Mouse (Mus musculus): ENCODE data around the gene Gm47995. TPM values are rescaled to one million over a fixed set of nuclear protein-coding genes. Genes with fewer than 3 reads are reported as not detected.
"Not testable (repeated sequence)": the region's sequence is repeated elsewhere in the genome, so short reads cannot be mapped to it uniquely, and the experiment has no call there.

The Gm47995 gene
- polyA plus RNA-seq, 1 experiment: not detected

DNA sequence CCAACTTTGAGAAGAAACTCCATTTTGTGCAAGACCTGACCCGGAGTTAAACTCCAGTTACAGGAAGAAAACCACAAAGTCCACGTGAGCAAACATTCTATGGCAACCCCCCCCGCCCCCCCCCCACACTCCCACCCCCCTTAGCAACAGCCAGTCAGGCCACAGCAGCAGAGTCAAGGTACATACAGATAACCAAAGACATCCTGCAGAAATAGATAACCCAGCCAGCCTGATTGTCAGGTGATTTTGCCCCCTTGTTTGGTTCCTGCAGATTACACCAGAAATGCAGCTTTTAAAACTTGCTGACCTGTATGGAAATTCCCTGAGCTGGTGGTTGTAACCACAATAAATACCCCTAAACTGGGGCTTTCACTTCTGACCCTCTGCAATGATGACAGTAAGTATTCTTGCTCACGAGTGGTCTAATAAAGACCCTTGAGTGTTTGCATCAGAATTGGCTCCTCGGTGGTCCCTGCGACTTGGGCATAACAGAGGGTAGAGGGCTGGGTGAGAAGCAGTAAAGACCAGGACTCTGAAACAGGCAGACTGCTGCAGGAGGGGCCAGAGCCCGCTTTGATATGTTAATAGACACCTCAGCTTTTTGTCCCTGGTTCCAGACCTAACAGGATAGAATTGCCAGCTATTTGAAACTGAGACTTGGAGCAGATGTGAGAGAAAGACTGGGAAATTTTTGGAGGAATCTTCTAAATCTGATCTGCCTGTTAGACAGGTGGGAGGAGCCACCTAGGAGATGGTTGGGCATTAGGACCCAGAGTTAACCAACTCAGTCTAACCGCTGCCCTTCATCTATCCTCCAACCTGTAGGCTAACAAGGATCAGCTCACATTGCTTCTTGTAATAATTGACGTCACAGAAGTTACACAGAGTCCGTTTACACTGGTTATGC is 21.0 kb upstream of the Gm47995 start:
- WGBS: 16% methylated on average over 10 of the region's 10 CpGs
- peak in 1 of 2 experiments; percentile 8 for DNase-seq
- no peaks in the 10 kb centered on the region for H3K27me3 ChIP-seq (ENCODE audit: control insufficient read depth, insufficient read depth, low read length)
- no peaks in the 10 kb centered on the region for H3K4me1 ChIP-seq (ENCODE audit: control insufficient read depth, insufficient read depth, low read length)
- peak overlapping the region; percentile 44 for H3K4me3 ChIP-seq (replicated peaks; ENCODE audit: insufficient read depth, low read depth, low read length)
- no peak overlapping the region for H3K27ac ChIP-seq (ENCODE audit: insufficient read depth, low read length)
- TF ChIP-seq POLR2A (IDR thresholded peaks at IDR 0.05; ENCODE audit: borderline replicate concordance, insufficient read depth, low read length): no peak
- TF ChIP-seq CTCF (IDR thresholded peaks at IDR 0.05; ENCODE audit: borderline replicate concordance, insufficient read depth, low read depth, low read length): no peak

DNA sequence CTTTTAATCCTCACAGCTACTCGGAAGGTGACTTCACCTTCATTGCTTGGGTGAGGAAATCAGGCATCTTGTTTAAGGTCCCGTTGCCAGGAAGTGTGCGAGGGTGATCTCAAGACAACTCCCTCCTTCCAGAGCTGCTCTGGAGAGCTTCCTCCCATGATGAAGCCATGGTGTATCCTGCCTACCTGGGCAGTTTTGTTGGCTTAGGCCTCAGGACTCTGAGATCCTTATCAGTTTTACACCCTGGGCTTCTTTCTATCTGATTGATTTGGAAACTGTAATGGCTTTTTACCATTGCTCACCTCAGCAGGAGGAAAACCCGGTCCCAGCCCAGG is 20.3 kb upstream of the Gm47995 start:
- Histone ChIP-seq H3K27ac (ENCODE audit: insufficient read depth, low read length) (no peak overlapping the region), H3K4me1 (ENCODE audit: control insufficient read depth, insufficient read depth, low read length) (no peaks in the 10 kb centered on the region), H3K27me3 (ENCODE audit: control insufficient read depth, insufficient read depth, low read length) (no peaks in the 10 kb centered on the region), H3K4me3 (replicated peaks; ENCODE audit: insufficient read depth, low read depth, low read length) (peak overlapping the region; percentile 44)
- no peak for DNase-seq
- WGBS: 13% methylated on average over 4 of the region's 4 CpGs
- TF ChIP-seq POLR2A (IDR thresholded peaks at IDR 0.05; ENCODE audit: borderline replicate concordance, insufficient read depth, low read length) (no peak), CTCF (IDR thresholded peaks at IDR 0.05; ENCODE audit: borderline replicate concordance, insufficient read depth, low read depth, low read length) (no peak)

- TF ChIP-seq POLR2A (IDR thresholded peaks at IDR 0.05; ENCODE audit: borderline replicate concordance, insufficient read depth, low read length) (no peak), CTCF (IDR thresholded peaks at IDR 0.05; ENCODE audit: borderline replicate concordance, insufficient read depth, low read depth, low read length) (no peak)
- no peak for DNase-seq
- Histone ChIP-seq H3K27me3 (ENCODE audit: control insufficient read depth, insufficient read depth, low read length) (no peaks in the 10 kb centered on the region), H3K27ac (ENCODE audit: insufficient read depth, low read length) (no peak overlapping the region), H3K4me3 (replicated peaks; ENCODE audit: insufficient read depth, low read depth, low read length) (no peak overlapping the region), H3K4me1 (ENCODE audit: control insufficient read depth, insufficient read depth, low read length) (no peaks in the 10 kb centered on the region)
- WGBS: 57% methylated on average over 2 of the region's 2 CpGs
These were observed 19.7 kb upstream of the Gm47995 start for GRCm38 (mm10) chr1:151178505-151179083.

- no peaks in the 10 kb centered on the region for H3K4me1 ChIP-seq (ENCODE audit: control insufficient read depth, insufficient read depth, low read length)
- 84% methylated on average over 2 of the region's 2 CpGs for whole genome bisulfite sequencing
- TF ChIP-seq CTCF (IDR thresholded peaks at IDR 0.05; ENCODE audit: borderline replicate concordance, insufficient read depth, low read depth, low read length) (no peak), POLR2A (IDR thresholded peaks at IDR 0.05; ENCODE audit: borderline replicate concordance, insufficient read depth, low read length) (no peak)
- H3K27ac ChIP-seq (ENCODE audit: insufficient read depth, low read length): no peak overlapping the region
- H3K4me3 ChIP-seq (replicated peaks; ENCODE audit: insufficient read depth, low read depth, low read length): no peak overlapping the region
- no peak for DNase-seq
- no peaks in the 10 kb centered on the region for H3K27me3 ChIP-seq (ENCODE audit: control insufficient read depth, insufficient read depth, low read length)
These were observed 18.1 kb upstream of the Gm47995 start for GRCm38 (mm10) chr1:151180167-151180566.

DNA sequence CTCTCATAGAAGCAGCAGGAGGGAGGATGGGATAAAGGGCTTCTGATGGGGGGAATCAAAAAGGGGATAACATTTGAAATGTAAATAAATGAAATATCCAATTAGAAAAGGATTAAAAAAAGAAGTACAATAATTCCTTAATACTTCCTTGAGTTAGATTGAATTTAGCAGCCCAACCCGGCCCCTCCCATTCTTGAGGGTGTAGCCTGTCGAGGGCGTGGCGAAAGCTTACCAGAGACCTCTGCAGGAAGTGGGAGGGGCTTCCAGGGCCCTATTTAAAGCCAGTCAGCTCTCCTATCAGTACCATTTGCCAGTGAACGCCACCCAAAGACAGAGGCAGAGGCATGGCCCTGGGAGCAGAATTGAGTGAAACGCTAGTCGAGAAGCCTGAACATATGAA is 16.0 kb upstream of the Gm47995 start, which contains the start of gene Gm47985:
TSS of gene Gm47985 (plus strand) at position 272 of the 400 bp plus-strand sequence.
- no CpG with 5 or more reads among the region's 7 CpGs for WGBS
- H3K27ac ChIP-seq (ENCODE audit: insufficient read depth, low read length); DNase-seq; H3K4me3 ChIP-seq (replicated peaks; ENCODE audit: insufficient read depth, low read depth, low read length); H3K27me3 ChIP-seq (ENCODE audit: control insufficient read depth, insufficient read depth, low read length); H3K4me1 ChIP-seq (ENCODE audit: control insufficient read depth, insufficient read depth, low read length): not testable (repeated sequence)

DNA sequence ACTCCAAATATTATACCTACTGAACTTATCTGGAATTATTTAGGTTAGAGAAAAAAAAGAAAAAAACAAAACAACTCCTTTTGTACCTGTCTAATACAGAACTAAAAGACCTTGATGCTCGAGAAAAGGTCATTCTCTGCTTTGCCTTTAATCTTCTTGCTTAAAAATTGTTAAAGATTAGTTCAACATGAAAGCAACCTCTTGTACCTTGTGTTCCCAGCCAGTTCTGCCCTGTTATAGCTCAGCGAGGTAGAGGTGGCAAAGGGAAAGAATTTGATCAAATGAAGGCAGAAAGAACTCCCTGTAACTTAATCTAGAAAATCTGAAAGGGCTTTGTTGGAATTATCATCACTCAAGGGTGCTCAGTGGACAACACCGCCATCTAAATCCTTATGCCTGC is 12.1 kb upstream of the Gm47995 start:
- whole genome bisulfite sequencing: 73% methylated on average over 3 of the region's 3 CpGs

DNA sequence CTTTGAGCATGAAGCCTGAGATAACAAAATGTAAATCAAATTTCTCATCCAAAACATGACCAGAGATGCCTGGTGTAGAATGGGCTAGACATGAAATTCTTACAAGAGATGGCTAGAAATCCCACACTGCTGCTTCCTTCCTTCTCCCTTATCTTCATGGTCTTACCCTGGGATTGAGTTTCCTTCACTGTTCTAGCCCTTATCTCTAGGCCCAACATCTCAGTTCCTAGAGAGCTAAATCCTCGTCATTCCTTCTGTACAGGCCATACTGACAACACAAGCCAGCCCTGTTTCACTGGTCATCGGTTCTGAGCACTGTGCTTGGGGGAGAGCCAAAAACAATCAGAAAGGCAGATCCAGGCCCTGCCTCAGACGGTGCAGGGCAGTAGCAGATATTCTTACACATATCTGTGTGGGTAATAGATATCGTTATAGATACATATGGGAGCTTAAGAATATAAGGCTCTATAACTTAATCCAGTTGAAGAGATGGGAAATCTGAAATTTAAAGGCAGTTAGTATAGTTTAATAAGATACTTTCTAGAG is 11.3 kb upstream of the Gm47995 start:
- not testable (repeated sequence) for H3K4me1 ChIP-seq (ENCODE audit: control insufficient read depth, insufficient read depth, low read length); H3K27ac ChIP-seq (ENCODE audit: insufficient read depth, low read length); DNase-seq; H3K4me3 ChIP-seq (replicated peaks; ENCODE audit: insufficient read depth, low read depth, low read length); H3K27me3 ChIP-seq (ENCODE audit: control insufficient read depth, insufficient read depth, low read length)
- WGBS: 50% methylated on average over 4 of the region's 4 CpGs

More for the DNA sequence above, 12.1 kb upstream of the Gm47995 start:
- not testable (repeated sequence) for H3K4me3 ChIP-seq (replicated peaks; ENCODE audit: insufficient read depth, low read depth, low read length); H3K27ac ChIP-seq (ENCODE audit: insufficient read depth, low read length); H3K27me3 ChIP-seq (ENCODE audit: control insufficient read depth, insufficient read depth, low read length); DNase-seq; H3K4me1 ChIP-seq (ENCODE audit: control insufficient read depth, insufficient read depth, low read length)

GRCm38 (mm10) chr1:151188469-151188868 is 9.8 kb upstream of the Gm47995 start:
- Histone ChIP-seq H3K4me3 (replicated peaks; ENCODE audit: insufficient read depth, low read depth, low read length) (no peak overlapping the region), H3K27ac (ENCODE audit: insufficient read depth, low read length) (no peak overlapping the region)
- no peak for TF ChIP-seq CTCF (IDR thresholded peaks at IDR 0.05; ENCODE audit: borderline replicate concordance, insufficient read depth, low read depth, low read length)
- TF ChIP-seq POLR2A (IDR thresholded peaks at IDR 0.05; ENCODE audit: borderline replicate concordance, insufficient read depth, low read length): no peak

GRCm38 (mm10) chr1:151192075-151192474 is 6.2 kb upstream of the Gm47995 start, which contains the start of gene Gm8947:
Gene Gm8947 (plus strand): TSS chr1:151192376.
- not testable (repeated sequence) for H3K27ac ChIP-seq (ENCODE audit: insufficient read depth, low read length); H3K4me1 ChIP-seq (ENCODE audit: control insufficient read depth, insufficient read depth, low read length); H3K27me3 ChIP-seq (ENCODE audit: control insufficient read depth, insufficient read depth, low read length); DNase-seq; H3K4me3 ChIP-seq (replicated peaks; ENCODE audit: insufficient read depth, low read depth, low read length)
- WGBS: 100% methylated on average over 2 of the region's 7 CpGs

More at GRCm38 (mm10) chr1:151188469-151188868, 9.8 kb upstream of the Gm47995 start:
- no peaks in the 10 kb centered on the region for H3K4me1 ChIP-seq (ENCODE audit: control insufficient read depth, insufficient read depth, low read length)
- H3K27me3 ChIP-seq (ENCODE audit: control insufficient read depth, insufficient read depth, low read length): no peaks in the 10 kb centered on the region
- no peak for DNase-seq
- WGBS: 88% methylated on average over 4 of the region's 4 CpGs

- WGBS: 66% methylated on average over 15 of the region's 15 CpGs
- DNase-seq: not testable (repeated sequence)
These were observed 5.5 kb upstream of the Gm47995 start for GRCm38 (mm10) chr1:151192739-151193138.

GRCm38 (mm10) chr1:151195986-151196385 is 2.3 kb upstream of the Gm47995 start:
- not testable (repeated sequence) for H3K4me3 ChIP-seq (replicated peaks; ENCODE audit: insufficient read depth, low read depth, low read length); H3K27me3 ChIP-seq (ENCODE audit: control insufficient read depth, insufficient read depth, low read length); H3K4me1 ChIP-seq (ENCODE audit: control insufficient read depth, insufficient read depth, low read length); H3K27ac ChIP-seq (ENCODE audit: insufficient read depth, low read length); DNase-seq
- WGBS: 74% methylated on average over 4 of the region's 4 CpGs

More at GRCm38 (mm10) chr1:151192739-151193138, 5.5 kb upstream of the Gm47995 start:
- not testable (repeated sequence) for H3K4me1 ChIP-seq (ENCODE audit: control insufficient read depth, insufficient read depth, low read length); H3K27ac ChIP-seq (ENCODE audit: insufficient read depth, low read length); H3K27me3 ChIP-seq (ENCODE audit: control insufficient read depth, insufficient read depth, low read length); H3K4me3 ChIP-seq (replicated peaks; ENCODE audit: insufficient read depth, low read depth, low read length)

Measured in cerebellum, adult 2 months (tissue).